Mouse (Mus musculus) spleen, adult 2 months (tissue): ENCODE measurements around the gene Sat1.

Experiments used
- CTCF ChIP-seq: fragments of 200-500 bp; IDR thresholded peaks from 2 replicates; pipeline ENCODE4 v1.5.1; 2011; ENCODE audit warnings: mild to moderate bottlenecking, inconsistent platforms; ENCODE audit not compliant: insufficient read depth, insufficient read length, insufficient replicate concordance; ENCODE audit errors: extremely low read depth
- POLR2A ChIP-seq: fragments of 200-500 bp; IDR thresholded peaks from 2 replicates; pipeline ENCODE4 v1.6.1; 2011; ENCODE audit warnings: low read depth, low read length, inconsistent platforms

DNA sequence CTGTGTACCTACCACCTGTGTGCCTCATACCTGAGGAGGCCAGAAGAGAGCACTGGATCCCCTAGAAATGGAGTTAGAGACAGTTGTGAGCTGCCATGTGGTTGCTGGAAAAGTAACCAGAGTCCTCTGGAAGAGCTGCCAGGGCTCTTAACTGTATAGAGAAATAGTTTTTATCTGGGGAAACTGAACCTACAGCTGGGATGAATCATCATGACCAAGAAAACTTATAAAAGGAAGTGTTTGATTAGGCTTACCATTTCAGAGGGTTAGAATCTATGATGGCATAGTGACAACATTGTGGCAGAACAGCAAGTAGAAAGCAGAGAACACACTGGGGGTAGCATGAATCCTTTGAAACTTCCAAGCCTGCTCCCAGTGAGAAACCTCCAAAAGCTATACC is 40.6 kb upstream of the Sat1 start:
- TF ChIP-seq CTCF (no peak), POLR2A (no peak)
